Mouse (Mus musculus): ENCODE data around the gene Rasl11a.
"Not testable (repeated sequence)": the region's sequence is repeated elsewhere in the genome, so short reads cannot be mapped to it uniquely, and the experiment has no call there.

Rasl11a gene

DNA sequence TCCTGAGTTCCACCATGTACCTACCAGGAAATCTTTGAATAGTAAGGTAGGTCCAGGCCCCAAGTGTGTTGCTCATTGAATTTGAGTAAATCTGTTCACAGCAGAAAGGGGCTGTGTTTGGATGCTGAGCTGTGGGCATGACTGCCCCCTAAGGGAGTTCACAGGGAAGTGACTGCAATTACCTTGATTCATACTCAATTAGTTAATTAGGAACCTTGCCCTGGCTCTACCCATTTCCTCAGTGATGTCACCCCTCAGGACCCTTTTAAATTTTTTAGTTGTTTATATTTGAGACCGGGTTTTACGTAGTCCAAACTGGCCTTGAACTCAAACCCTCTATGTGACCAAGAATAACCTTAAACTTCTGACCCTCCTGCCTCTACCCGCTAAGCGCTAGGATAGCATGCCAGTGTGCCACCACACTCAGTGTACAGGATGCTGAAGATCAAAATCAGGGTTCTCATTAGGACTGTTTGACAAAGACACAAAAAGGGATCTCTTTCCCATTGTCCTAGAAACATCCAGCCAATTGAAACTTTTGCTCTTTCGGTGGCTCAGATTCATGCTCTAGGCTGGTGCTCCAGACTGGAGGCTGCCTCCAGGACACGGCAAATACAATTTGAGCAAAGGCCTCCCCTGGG is 450 bp upstream of the Rasl11a start:
- no peak for DNase-seq

DNA sequence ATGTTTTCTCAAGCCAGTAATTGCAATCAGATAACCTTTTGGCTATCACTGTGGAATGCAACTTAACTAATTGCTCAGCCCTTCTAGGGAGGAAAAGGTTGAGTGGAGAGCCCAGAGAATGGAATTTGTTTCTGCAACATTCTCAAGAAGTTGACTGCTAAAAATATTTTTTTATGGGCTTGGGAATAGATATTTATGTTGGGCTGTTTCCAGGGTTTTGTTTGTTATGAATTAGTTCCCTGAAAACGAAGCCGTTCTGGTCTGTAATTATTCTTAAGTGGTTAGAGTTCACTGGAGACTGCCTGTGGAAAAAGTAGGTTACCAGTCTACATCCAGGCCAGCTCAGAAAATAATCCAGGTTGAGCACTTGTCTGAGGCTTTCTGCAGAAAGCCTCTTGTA is 1.6 kb downstream of the Rasl11a start:
- no peak for DNase-seq

DNA sequence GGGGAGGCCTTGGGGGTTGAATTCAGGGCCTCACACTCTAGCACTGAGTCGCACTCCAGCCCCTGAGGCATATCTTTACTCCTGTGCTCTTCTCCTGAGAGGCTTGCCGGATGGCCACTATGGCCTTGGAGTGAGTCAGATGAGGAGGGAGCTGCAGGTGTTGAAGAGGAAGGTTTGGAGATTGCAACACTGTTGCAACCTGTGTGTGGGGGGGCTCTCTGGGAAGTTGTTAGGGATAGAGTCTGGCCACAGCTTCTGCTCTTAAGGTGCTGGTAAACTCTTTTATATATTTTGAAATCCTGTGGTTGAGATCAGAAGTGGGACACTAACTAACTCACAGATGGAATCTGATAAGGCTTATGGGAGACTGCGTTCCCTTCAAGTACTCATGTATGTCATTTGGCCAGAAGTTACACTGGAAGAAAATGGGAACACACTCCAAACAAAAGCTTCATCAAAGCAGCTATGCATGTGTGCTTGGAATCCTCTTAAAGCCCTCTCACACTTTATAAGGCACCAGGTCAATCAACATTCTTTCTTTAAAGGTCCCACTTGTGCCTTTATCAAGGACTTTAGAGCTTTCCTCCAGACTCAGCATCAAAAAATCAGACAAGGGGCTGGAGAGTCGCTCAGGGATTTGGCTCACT is 4.2 kb downstream of the Rasl11a start:
- no peak for DNase-seq

DNA sequence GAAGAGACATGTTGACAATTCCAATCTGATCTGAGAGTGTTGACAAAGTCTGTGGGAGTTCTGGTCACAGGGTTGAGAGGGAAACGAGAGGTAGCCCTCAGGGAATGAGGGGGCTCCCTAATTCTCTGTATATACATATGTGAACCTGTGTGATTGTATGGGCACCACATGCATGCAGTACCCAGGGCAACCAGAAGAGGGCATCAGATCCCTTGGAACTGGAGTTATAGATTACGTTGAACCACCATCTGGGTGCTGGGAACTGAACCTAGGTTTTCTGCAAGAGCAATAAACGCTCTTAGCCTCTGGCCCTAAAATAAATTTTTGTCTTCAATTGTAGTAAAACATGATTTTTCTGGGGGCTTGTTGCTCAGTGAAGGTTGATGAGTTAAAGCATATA is 11.2 kb downstream of the Rasl11a start:
- no peak for DNase-seq

DNA sequence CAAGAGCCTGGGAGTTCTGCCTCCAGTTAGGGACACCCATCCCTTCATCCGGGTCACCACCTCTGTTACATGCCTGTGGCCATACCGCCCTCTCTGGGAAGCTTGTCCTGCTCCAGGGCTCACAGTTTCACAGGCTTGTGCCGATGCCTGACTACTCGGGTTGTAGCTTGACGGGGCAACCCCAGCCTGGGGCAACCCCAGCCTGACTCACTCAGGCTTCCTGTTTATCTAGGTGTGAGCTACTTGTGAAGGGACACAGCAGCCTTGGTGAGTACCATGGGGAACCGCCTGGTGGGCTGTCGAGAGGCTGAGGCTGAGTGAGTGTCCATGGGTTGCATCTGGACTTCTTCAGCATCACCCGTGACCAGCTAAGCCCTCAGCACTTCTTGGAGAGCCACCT is 12.7 kb downstream of the Rasl11a start:
- DNase-seq = no peak

DNA sequence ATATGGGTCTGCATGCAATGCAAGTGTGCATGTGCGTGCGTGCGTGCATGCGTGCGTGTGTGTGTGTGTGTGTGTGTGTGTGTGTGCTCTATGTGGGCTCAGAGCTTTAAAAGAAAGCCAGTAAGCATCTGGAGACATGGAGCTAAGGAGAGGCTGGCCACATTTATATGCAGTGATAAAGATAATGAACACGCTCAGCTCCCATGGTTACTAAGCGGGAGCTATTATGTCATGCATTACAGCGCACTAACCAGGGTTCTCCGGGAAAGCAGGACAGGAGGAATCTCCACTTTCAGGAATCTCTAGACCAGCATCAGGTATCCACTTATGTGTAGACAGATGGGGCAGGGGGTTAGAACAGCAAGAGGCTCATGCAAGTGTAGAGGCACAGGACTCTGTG is 13.9 kb downstream of the Rasl11a start:
- no peak for DNase-seq

DNA sequence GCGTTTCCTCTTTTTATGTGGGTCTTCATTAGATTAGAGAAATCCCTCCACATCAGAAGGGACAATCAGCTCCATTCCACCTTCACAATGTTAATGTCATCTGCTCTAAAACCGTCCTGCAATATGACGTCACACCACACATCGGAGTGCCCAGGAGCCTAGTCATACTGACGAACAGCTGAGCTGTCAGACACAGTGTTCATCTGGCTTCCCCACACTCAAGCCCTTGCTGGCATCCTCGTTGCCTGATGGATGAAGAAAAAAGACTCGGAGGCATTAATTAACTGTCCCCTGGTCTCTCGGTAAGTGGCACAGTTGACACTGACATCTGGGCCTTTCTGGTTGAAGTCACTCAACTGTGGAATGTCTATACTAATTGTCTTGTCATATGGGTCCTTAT is 14.4 kb downstream of the Rasl11a start:
- DNase-seq = no peak

DNA sequence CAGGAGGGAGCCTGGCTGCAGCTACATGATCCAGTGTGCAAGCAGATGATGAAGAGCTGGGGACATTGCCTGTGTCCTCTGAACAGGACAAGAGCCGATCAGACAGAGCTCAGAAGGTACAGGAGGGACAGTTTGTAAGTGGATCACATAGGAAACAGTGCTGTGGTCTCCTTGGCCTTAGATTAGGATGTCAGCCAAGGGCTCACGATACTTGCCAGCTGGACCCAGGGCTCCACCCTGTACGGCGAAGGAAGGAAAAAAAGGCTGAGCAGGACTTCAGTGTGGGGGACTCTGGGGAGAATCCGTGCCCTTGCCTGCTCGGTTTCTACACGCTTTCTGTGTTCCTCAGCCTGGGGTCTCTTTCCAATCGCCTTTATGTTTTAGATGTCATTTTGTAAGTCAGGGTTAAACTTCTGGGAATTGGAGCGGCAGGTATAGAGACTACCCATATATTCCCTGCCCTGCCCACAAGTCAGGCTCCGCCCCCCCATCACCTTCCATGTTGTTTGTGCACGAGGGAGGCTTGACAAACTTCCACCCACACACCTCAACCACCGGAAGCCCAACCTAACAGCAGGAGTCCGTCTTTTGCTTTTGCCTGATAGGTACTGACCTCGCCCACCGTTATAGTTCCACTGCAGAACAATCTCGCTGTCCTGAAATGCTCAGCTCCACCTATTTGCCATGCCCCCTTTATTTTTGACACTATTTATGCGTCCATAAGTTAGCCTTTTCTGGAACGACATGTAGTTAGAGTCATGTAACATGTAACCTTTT is 15.5 kb downstream of the Rasl11a start:
- DNase-seq = no peak

DNA sequence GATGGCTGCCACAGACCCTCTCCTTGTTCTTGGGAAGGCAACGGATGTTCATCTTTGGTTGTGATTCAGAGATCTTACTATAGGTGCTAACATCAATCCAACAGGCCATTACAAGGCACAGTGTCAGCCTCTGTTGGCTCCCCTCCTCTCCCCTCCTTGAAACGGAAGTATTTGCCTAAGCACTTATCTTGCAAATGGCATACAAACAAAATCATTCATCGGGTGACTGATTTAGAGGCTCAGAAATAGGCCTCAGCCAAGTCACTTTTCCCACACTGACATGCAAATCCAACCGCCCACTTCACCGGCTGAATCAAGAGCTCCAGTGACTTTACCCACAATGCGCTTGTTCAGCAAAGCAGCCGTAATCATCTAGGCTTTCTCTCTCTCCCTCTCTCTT is 16.7 kb downstream of the Rasl11a start:
- no peak for DNase-seq

DNA sequence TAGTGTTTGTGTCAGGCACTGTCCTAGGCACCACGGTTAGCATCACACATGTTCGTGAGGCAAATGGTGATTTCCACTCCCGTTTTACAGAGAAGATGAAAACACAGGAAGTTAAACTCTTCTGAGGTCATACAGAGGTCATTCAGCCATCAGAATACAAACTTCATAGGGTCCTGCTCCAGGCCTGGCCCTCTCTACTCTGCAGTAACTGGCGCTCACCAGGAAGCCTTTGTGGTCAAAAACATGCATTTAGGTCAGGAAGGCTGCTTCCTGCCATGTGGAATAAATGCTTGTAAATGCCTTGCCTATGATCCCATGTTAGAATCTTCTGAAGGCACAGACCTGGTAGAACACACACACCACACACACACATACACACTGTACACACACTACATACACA is 20.6 kb downstream of the Rasl11a start:
- DNase-seq = no peak

DNA sequence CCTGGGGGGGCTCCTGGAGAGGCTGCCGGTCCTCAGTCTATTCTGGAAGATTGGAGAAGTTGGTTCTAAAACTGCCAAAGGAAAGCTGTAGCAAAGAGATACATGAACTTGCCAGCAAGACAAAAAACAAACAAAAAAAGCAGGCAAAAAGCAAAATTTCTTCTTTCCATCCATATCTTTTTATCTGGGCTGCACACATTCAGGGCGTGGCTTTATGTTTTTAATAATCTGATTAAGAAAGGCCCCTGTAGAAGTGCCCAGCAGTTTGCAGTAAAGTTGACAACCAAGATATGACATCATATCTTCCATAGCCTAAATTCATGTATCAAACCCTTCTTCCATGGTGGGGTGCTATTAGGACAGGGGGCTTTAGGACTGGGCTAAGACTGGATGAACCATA is 21.4 kb downstream of the Rasl11a start:
- DNase-seq = no peak

DNA sequence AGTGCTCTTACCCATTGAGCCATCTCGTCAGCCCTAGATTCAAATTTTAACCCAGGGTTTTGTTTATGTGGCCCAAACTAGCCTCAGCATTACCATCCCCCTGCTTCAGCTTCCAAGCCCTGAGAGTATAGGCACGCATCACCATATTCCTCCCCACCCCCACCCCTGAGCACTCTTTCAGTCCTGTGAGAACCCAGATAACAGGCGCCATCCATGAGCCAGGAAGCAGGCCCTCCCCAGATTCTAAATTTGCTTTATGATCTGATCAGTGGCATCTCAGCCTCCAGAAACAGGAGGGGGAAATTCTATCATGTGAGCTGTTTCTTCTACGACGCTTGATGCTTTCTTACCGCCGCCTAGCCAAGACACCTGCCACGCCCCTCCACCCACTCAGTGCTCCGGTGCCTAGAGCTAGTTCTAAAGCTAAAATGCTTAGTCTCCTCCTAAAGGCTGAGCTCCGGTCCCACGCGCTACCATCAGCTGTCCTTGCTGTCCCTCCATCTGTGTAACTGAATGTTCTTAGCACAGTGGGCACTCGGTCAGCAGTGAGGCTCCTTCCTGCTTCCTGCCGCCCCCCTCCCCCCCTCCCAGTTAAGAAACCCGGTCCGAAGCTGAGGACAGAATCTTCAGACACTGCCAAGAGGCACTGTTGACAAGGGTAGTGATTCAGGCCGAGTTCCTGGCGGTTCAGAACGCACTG is 22.5 kb downstream of the Rasl11a start:
- DNase-seq = peak; percentile 12

DNA sequence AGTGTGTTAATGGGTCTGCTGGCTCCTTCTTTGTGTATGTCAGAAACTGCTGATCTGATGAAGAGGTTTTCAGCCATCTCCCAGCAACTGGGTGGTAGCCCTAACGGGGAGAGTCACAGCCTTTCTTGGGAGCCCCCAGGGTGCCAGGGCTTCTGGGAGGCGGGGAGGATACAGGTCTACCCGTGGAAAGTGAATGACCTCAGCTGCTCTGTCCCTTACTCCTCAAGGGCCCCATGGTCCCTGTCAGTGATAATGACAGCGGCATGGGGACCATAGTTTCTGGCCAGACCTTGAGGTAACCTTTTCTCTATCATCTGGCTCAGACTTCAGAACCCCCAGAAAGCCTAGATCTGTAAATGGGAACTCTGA is 23.1 kb downstream of the Rasl11a start:
- peak; percentile 26 for DNase-seq

DNA sequence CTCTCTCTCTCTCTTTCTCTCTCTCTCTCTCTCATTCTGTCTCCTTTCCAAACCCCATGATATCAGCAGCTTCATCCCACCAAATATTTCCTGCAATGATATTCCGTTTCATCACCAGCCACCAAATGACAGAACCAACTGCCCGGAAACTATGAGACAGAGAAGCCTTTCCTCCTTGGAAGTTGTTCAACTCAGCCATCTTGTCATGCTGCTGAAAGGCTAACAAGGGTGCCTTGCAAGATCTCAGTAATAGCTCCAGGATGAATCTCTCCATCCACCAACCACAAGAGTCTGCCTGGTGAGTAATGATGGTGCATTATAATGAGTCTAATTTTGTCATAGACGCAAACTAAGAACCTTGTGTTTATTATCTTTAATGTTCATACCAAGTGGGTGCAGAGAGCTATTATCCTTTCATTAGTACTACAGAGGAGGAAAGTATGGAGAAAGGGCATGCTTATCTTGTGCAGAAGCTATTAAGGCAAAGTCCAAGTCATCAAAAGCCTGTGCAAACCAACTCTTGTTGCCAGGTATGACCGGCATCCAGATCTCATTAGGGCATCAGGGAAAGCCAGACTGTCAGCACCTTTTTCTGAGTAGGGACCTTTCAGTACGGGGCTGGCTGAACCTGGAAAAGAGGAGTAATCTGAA is 28.2 kb downstream of the Rasl11a start:
- DNase-seq = no peak

DNA sequence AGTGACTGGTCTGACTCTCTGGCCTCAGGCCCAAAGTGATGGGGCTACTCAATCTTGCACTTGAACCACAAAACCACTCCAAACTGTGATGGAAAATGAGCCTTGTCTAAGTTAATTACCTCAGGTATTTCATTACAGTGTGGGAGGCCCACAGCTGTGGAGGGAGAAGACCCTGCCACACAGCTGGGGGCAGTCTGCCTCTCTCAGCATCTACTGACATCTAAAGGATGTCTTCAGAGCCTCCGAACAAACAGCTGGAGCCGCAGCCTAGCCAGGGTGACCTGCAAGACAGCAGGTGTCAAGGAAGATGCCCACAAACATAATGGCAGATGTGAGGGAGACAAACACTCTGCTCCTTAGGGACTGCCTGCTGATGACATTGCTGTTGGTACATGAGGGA is 31.2 kb downstream of the Rasl11a start:
- DNase-seq = no peak

DNA sequence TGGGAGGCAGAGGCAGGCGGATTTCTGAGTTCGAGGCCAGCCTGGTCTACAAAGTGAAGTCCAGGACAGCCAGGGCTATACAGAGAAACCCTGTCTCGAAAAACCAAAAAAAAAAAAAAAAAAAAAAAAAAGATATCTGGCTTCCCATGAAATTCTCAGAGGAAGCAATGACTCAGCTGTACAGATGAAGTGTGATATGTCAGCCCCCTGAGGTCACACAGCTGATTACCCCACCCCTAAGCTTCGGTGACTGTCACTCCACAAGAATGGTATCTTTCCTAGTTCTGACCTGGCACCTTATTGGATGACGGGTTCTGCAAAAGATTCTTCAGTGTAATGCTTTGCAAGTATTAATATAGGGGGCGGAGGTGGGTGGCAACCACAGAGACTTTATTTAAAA is 33.0 kb downstream of the Rasl11a start:
- DNase-seq = not testable (repeated sequence)

DNA sequence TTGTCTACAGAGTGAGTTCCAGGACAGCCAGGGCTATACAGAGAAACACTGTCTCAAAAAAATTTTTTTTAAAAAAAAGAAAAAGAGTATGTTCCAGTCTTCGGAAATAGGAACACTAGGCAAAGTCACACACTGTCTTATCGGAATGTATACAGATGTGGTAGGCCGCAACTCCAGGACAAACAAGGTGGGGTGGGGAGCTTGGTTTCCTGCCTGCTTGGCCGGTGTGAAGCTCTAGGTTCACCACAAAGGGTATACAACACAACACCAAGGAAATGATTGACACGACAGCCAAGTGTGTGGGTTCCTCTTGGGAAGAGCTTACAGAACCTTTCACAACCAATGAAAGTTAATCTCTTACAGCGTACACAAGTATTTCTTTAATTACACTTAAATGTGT is 37.4 kb downstream of the Rasl11a start:
- DNase-seq = no peak

DNA sequence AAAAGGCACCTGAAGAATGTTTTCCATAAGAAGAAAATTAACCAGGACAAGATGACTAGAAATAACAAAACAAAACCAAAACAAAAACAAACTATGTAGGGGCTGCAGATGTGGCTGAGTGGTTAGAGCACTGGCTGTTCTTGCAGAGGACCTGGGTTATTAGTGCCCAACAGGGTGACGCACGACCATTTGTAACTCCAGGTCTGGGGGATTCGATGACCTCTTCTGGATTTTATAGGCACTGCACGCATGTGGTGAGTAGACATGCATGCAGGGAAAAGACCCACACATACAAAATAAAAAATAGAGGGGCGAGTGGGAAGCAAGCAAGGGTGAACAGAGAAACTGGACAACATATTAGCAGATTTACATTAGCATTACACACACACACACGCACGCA is 38.2 kb downstream of the Rasl11a start:
- DNase-seq = no peak

DNA sequence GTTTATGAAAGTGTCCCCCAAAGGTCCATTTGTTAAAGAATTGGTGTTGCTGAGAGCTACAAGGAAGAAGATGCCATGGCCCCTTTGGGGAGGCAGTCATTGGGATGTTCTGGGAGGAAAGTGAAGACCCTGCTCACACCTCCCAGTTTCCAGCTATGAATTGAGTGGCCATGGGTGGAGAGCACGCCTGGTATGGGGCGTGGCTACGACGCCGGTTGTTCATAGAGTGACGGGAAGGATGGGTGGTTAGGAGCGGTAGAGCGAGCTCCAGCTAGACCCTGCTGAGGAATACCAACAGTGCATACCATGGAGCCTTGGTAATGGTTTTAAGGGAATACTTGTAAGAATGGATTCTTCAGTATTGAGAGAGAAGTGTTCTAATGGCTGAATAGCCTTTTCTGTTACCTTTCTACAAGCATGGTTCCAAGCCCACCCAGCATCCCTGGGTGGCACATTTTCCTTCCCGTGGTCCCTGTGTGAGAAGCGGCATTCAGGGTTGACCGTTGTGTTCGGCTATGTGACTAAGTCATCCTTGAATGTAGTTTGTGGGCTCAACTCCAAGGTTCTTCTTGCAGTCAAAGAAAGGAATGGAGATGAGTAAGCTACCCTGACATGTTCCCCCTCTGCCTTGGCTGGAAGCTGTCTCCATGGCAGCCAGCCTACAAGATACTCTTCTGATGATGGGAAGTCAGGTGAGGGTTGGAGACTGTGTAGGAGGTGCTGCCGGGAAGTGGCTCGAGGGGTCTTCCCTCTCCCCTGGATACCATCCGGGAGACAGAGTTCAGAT is 38.8 kb downstream of the Rasl11a start:
- no peak for DNase-seq

DNA sequence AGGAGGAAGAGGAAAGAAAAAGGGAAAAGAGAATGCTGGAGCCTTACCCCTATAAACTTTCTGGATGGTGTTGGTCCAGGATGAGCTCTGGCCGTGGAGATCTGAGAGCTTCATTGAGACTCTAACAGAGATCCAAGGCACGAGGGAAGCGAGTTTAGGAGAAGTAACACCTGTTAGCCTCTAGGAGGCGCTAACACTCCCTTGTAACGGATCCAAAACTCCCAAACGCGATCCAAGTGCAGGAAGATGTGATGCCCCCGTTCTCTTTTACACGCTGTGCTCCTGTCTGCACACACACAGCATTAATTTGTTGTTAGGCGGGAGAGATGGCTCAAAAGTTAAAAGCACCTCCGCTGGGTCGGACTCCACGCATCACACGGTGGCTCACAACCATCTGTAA is 46.3 kb downstream of the Rasl11a start:
- peak; percentile 11 for DNase-seq

DNA sequence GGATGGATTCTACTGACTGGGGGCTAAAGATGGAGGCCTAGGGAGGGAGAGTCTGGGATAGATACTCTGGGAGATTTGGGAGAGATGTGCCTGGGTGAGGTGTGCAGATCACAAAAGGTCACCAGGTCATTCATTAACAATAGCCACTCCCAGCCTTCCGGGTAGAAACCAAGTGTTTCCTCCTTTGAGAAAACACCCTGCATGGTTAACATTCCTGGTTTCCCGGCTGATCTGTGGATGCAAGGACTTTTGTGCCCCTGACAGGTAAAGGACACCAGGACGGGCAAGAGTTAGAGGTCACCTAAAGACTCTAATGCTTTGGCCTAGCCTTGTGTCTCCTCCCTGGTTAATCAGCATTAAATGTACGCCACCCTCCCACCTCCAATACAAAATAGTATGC is 48.0 kb downstream of the Rasl11a start:
- no peak for DNase-seq

DNA sequence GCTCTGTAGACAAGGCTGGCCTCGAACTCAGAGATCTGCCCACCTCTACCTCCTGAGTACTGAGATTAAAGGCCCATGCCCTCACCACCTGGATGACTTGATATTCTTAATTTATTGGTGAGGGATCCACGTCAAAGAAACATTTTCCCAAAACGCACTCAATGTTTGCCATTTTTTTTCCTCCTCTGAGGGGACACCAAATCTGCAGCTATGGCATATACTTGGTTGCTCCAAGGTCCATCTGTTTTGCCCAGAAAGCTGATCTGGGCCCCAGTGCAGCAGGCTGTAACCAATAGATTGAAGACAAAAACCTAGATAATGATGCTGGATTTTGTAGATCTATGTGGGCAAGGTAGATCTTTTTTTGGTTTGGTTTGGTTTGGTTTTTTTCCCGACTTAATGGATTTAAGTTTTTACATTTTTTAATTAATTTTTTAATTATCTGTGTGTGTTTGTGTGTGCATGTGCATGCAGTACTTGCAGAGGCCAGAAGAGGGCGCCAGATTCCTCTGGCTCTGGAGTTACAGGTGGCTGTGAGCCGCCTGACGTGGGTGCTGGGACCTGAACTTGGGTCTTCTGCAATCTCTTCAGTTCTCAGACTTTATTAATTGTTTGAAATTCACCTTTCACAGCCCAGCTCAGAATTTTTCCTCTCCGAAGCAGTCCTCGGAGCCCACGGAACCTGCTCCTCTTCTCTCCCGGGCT is 48.8 kb downstream of the Rasl11a start:
- DNase-seq = no peak
